Mouse (Mus musculus): ENCODE data around the gene Rbms2.

DNA sequence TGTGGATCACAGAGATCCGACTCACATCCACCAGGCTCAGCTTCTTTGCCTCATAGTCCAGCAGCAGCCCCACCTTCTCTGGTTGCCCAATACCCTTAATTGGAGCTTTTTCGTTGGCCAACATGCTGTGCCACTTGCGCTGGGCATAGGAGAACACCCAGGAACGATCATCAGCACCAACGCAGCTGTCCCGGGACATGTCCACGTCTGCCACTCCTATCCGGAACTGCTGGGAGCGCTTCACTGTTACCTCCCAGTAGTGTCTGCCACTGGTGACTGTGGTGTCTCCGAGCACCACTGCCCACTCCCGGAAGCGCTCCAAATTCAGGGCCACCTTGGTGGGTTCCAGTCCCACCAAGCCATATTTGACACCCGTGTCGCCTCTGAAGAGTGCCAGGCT lies 30.9 kb upstream of the Rbms2 start:
- no peak for TF ChIP-seq HCFC1 (IDR thresholded peaks at IDR 0.05; ENCODE audit: borderline replicate concordance, insufficient read depth, low read length)
- no peak for TF ChIP-seq MAFK (IDR thresholded peaks at IDR 0.05; ENCODE audit: insufficient read depth, low read depth, low read length)

All from ES-E14 (cell line).